Mouse (Mus musculus): ENCODE results near the gene 1110004F10Rik.
"Not testable (repeated sequence)": the region's sequence is repeated elsewhere in the genome, so short reads cannot be mapped to it uniquely, and the experiment has no call there.

The 1110004F10Rik gene

DNA sequence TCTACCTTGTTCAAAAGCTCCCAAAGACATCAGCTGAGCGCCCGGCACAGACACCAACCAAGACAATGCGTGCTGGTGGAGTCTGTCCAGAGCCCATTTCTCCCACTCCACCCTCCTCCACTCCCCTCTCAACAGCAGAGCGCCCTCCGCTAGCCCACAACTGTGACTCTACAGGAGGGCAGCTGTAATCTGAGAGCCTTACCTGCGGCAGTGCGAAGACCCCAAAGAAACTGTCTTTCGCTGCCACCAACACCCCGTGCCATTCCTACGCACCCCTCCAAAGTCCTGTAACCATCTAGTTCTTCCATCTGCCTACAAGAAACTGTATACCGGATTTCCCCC, at the start of gene 1110004F10Rik:
Gene 1110004F10Rik (plus strand): TSS at position 202 of the 342 bp plus-strand sequence.
- peak; percentile 14 for DNase-seq (ENCODE audit: low read depth, low spot score)

DNA sequence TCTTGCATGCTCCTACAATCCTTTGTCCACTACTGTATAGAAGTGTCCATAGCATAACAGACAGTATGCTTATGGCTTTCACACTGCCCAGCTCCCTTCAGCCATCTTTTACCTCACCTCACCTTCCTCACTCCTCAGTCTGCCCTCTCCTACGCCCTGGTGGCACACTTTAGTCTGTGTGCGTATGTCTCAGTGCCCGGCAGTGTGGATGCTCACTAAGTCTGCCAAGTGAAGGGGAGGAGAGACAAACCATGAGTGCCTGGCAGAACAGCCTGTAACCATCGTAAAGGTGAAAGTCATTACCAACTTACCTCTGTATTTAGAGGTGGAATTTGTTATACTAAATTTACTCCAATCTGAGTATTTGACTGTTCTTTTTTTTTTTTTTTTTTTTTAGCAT, 36.5 kb upstream of the 1110004F10Rik start:
- DNase-seq (ENCODE audit: low read depth, low spot score) = no peak

DNA sequence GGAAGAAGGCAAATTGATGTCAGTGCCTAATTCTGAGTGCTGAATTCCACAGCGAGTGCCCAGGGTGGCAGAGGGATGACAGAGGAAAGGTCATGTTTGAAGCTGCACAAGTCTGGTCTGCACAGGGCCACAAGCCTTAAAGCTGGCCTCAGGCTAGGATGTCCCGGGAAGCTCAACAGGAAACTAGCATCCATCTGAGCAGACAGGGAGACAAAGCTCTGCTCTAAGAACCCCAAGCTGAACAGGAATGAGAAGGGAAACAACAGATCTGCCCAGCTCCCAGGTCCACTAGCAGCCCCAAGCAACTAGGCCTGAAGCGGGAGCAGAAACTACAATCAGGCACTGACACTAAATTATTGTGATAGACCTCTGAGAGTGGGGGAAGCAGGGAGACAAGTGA, 9.2 kb upstream of the 1110004F10Rik start:
- no peak for DNase-seq (ENCODE audit: low read depth, low spot score)

DNA sequence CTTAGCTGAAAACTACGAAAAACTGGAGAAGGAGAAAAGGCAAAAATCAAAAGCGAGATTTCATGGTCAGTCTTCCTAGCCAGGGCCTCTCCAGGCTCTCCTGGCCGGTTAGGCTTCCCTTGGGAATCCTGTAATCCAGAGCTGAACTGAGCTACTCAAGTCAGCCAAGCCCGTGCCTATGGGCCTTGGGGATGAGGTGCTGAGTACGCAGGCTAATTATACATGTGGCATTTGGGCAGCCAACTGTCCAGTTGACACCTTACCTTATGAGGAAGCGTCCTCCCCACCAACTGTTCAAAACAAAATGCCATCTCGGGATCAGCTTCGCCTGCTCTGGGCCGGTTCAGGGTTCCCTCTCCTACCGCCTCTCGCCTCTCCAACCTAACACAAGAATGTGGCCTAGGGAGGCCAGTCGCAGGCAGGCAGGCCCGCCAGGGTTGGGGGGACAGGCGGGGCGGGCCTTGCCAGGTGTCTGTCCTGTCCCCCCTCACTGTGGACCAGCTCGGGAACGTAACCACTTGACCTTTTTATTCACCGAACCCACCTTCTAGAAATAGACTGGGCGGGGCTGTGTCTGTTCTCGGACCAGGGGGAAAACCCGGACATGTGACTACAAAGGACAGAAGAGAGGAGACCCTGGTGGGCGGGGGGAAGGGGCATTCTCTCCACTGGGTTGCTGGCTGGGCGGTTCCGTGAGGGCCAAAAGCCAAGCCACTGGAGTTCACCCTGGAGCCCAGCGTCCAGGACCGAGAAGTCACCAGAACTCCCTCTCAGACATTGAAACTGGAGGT, 8.4 kb upstream of the 1110004F10Rik start:
- peak; percentile 47 for DNase-seq (ENCODE audit: low read depth, low spot score)

DNA sequence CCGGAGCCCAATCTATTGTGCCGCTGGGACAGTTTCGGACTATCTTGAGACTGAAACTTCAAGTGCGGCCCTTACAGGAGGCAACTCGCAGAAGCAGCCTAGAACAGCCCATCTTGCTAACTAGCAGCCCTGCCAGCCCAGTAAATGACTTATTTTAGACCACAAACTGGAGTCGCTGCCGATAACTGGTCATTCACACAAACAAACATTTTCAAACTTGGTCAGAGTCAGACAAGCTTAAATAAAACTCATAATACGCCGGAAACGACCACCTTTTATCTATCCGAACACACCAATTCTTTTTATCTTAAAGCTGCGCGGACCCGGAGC, 7.8 kb upstream of the 1110004F10Rik start:
- DNase-seq (ENCODE audit: low read depth, low spot score) = no peak

DNA sequence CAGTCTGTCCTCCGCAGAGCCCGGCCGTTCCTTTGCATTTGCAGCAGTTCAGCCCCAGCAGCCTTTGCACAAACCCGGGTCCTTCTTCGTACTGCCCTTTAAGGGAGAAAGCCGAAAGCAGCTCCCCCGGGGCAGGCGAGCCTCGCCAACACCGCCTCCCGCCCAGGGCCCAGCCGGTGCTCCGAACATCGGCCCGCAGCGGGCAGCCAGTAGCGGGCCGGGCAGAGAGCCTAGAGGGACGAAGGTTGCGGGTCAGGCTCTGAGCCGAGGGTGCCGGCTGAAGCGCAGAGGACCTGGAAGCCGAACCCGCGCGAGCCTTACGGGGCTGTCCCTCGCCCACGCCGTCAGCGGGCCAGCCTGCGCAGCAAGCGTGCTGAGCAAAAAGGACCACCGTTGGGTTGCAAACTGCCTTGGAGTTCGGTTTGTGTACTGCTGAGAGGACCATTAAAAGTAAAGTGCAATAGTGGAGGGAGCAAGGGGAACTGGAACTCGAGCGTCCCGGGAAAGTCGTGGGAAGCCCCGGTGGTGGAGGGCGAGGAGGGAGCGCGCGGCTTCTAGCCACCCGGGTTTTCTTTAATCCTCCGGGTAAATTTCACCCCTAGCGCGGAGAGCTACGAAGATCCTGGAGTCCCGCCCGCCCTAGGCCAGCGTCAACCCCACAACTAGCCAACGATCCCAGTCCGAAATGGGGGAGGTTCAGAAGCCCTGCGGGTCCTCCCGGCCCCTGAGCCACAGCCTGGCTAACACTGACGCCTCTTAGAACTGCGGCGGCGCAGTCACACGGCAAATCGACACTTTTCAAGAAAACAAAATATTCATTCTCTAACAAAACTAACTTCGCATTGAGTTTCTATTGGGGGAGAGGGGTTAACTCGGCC, 7.2 kb upstream of the 1110004F10Rik start:
- DNase-seq (ENCODE audit: low read depth, low spot score) = peak; percentile 61

DNA sequence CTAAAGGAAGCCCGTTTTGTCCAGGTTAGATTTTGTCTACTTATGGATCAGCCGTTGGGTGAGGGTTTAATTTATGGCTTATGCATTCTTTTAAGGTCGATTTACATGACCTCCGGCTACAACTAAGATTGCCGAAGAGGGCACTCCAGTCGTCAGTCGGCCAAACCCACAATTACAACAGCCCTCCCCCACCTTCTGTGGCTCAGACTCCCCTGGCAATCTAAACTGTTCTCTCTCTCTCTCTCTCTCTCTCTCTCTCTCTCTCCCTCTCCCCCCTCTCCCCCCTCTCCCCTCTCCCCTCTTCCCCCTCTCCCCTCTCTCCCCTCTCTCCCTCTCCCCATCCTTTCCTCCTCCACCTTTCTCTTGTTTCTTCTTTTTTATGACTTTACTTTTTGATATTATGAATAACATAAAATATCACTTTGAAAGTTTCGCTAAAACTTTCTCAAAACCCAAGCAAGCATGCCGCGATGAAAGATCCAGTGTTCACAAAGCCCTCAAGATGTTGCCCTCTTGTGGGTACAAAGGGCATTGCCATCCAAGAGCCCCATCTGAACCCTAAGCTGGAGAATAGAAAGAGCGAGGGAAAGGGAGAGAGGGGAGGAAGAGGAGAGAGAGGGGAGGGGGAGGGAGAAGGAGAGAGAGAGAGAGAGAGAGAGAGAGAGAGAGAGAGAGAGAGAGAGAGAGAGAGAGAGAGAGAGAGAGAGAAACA, 6.4 kb upstream of the 1110004F10Rik start:
- DNase-seq (ENCODE audit: low read depth, low spot score) = peak; percentile 88

DNA sequence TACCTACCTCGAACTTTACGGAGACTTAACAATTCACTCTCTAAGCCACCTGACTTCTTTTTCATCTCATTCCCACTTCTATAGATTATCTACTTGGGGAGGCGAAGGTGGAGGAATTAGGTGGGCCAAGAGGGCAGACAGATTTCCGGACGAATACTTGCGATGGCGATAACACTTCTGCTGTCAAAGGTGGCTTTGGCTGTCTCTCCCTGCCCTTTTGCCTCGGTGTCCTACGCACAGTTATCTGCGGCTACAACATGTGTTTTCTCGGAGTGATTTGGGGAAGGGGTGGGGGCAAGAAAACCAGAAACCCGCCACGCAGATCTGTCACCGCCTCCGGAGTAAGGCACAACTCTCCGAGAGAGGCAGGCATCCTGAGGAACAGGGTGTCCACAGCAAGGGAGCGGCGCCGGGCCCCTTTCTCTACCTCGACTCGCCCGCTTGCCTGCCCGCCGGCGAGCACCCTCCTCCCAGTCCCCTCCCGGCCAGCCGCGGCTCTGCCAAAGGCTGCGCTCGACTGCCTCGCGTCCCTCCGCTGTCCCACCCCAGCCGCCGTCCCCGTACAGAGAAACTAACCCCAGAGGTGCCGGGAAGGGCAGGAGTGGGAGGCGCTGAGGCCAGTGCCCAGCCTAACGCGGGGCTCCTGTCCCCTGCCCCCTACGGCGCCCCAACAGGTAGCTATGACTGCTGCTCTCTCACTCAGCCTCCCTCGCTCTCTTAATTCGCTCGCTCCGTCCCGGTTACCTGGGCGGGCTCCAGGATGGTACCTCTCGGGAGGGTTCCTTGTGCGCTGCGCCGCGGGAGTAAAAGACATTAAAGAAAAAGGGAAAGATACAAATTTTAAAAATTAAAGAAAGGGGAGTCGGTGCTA, 5.6 kb upstream of the 1110004F10Rik start:
- peak; percentile 65 for DNase-seq (ENCODE audit: low read depth, low spot score)

DNA sequence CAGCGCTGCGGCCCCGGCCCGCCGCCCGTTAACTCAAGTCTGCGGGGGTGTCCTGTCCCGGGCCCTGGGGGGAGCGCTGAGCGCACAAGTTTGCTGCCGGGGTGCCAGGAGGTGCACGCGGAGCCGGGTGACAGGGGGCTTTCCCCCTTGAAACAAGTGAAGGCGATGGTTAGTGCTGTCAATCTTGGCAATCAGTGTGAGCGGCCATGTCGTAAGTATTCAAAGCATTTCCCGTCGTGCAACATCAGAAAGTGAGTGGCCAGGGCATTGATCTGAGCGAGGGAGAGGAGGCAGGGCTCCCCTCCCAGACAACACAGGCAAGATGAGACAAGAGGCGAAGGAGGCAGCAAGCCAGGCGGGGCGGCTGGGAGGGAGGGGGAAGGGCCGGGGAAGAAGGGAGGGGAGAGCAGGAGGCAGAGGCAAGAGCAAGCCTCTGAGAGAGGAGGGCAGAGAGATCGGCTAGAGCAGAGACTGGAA, 4.9 kb upstream of the 1110004F10Rik start:
- DNase-seq (ENCODE audit: low read depth, low spot score) = peak; percentile 88

DNA sequence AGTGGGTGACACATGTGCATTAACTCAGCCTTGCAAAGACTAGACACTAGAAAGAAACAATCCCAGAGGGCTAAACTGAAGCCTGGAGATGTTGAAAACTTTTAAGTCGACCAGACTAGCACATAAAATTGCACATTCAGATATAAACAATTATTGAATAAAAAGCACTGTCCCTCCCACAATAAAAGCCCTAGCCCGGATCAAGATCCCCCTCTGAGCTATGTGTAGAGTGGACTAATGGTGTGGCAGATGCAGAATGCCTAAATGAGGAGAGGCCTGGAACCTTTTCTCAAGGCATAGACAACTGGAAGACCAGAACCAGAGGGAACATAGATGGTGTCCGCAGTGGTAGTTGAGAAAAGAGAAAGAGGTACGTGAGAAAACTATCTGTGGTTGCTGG, 3.7 kb upstream of the 1110004F10Rik start:
- DNase-seq (ENCODE audit: low read depth, low spot score) = no peak

DNA sequence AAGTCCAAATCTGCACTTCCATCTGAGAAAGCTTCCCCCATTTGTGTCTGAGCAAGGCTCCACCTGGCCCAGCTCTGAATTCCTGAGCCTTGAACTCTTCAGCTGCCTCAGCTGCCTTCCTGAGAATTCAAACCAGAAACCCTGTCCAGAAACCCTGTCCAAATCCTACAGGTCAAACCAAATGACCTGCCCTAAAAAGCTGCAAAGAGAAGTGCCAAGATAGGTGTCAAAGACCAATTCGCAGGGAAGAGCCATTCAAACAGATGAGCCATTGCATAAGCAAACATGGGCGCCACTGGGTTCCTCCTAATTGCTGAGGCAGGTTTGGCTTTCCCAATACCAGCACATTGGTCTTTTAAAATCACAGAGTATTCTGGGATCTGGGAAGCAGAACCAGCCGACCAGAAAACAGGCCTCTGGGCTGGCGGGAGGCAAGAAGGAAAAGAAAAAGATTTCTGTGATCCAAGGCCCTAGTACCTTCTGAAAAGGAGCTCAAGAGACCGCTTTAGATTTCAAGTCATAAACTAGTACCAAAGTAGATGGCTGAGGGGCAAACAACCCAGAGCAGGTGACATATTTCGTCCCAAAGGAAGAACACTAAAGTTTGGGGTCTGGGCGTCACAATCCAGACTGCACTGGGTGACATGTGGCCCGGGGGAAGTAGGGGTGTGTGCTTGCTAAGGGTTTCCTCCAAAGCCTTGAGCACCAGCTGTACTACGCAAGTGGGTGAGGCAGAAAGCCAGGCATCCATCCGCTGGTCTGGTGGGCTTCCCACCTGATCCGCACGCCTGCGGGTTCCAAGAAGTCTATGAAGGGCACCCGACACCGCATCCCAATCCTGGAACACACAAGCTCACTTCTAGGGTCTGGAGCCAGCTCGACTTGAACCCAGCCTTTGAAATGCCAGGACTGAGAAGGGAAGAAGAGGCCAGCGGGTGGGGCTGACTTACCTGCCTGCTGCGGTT, 2.3 kb upstream of the 1110004F10Rik start:
- DNase-seq (ENCODE audit: low read depth, low spot score) = peak; percentile 23

DNA sequence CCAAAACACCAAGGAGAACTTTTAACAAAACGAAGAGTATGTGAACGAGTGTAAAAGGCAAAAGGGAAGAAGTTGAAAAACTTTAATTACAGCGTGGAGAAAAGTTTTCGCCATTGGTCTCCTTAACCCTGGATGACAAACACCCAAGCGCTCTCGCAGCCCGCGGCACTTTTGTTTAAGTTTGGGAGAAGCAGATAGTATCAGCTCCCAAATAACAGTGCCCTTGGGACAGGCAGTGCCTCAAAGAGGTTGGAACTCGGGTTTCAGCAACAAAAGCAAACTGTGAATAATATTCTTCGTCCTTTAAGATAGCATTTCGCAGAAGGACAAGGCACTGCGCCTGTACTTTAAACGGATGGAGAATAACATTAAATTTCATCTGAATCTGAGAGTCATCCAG, 1.2 kb upstream of the 1110004F10Rik start:
- no peak for DNase-seq (ENCODE audit: low read depth, low spot score)

DNA sequence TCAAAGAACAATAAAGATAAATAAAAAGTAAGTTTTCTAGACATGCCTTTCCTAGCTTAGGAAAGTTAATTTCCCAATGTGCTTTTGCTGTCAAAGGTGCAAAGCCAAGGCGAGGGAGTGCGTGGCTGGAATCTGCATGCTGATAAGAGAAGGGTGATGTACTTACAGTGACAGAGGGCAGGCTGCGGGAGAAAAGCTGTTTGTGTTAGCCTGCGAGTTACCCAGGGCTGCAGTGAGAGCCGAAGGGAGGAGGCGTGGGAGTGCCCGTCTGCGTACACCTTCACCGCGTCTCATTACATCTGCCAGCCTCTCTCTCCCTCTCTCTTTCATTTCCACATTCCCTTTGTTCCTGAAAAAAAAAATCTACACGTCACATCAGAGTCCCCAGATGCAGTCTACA, 686 bp upstream of the 1110004F10Rik start, which contains the start of gene Sox6:
Gene Sox6 (minus strand): TSS at position 286 of the 400 bp plus-strand sequence.
- no peak for DNase-seq (ENCODE audit: low read depth, low spot score)

DNA sequence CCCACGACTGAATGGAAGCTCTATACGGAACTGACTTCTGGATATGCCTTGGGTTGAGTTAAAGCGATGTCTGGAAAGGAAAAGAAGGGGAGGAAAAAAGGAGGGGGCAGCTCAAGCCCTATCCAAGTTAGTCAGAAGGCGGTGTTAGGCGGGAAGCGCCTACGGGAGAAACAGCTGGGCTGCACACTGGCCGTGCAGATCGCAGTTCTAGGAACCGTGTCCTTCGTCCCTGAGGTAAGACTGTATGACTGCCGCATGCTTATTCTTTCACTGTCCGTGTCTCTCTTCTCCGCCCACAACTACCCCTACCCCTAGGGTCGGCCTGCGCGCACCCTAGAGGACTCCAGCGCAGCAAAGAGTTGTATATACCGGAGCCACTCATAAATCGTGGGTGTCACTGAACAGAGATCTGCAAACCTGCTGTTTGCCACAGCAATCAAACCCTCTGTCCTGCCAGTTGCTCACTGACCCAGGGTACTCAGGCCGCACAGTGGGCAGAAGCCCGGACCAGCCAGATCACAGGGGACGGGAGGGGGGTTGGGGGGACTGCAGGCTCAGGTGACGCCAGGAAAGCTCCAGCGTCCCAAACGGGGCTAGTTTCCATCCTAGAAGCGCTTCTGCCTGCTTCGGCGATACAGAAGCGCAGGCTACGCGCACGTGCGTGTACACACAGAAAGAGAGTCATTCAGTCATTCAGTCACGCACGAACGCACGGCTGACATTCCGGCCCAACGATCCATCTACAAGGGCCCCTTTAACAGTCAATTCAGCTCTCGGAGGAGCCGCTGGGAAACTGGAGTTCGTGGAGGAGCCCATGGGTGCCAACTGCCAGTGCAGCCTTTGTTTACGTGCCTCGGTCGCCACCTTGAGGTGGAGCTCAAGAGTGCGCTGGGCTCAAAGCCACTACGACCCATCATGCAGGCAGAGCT, 605 bp downstream of the 1110004F10Rik start:
- DNase-seq (ENCODE audit: low read depth, low spot score) = peak; percentile 89

DNA sequence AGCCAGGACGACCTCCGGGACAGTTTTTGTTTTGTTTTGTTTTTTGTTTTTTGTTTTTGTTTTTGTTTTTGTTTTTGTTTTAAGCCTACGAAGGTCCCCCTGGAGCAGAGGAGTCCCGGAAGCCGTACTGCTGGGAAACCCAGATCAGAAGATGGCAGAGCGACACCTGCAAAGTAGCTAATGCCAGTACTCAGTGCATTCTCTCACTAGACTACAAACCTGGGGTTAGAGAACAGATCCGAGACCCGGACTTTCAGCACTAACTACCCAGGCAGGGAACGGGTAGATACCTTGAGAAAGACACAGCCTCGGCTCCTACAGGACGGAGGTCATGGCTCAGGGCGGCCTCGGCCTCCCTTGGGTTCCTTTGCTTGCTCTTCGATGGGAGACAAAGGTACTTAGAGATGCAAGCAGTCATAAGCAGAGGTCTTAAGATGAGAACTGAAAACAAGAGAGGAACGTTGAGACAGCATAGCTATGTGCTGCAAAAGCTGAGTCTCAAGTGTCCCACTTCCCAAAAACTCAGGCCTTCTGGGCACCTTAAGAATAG, 1.3 kb downstream of the 1110004F10Rik start:
- DNase-seq (ENCODE audit: low read depth, low spot score) = peak; percentile 35

DNA sequence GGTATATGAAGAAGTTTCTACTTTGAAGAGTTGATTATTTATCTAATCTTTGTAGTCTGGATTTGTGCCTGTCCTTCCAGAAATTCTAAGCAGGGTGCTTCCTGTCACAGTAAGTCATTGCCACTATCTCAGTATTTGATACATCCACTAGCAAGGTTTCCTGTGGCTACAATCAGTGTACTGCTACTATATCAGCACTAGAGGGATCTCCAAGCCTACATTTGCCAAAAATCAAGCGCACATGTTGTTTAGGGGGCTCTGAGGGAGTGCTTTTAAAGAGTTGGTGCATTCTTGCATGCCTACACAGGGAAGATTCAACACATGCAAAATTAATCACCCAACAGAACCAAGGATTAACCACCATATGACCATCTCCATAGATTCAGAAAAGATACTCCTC, 21.5 kb downstream of the 1110004F10Rik start:
- DNase-seq (ENCODE audit: low read depth, low spot score) = no peak

DNA sequence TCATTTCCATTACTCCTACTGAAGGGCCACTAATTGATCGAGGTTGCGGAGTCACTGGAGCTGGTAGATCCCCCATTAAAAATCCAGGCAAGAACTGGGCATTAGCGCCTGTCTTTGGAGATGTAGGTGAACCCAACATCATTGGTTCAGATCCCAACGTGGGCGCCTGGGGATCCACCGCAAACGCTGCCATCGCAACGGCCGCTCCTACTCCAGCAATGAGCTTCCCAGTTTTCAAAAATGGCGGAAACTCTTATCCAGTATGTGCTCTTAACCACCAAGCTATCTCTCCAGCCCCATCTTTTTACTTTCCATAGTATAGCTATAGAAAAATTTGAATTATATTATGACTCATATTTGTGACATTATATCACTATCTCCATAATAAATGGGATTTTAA, 45.2 kb downstream of the 1110004F10Rik start, which contains the start of gene Gm4353:
Gene Gm4353 (minus strand): TSS at position 270 of the 400 bp plus-strand sequence.
- DNase-seq (ENCODE audit: low read depth, low spot score) = not testable (repeated sequence)

DNA sequence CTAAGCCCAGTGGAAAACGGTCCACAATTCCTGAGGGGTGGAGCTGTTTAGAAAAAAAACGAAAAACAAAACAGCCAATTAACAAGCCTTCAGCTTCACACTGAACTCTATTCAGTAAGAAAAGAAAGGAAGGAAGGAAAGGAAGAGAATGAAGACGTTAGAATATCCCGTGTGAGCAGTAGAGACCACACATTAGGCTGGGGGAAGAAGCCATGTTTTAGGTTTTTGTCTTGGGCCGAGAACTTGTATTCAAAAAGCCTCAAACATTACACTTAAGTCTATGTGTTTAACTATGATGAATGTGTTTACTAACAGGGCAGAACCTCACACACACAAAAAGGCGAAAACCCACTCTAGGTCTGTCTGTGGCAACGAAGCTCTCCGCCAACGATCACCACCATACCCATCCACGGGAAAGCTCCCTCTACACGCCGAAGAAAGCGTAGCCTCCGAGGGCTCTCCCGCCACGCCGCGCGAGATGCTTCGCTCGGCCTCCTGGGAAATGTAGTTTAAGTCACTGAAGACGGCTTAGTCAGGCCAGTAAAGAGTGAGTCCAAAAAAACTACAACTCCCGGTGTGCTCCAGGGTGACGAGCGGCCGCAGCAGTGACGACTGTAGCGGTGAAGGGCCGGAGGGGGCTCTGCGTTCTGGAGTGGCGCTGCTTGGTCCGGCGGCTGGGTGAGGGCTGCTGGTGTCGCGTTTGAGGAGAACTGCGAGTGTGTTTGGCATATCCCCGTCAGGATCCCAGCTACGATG, 53.7 kb downstream of the 1110004F10Rik start:
- peak; percentile 97 for DNase-seq (ENCODE audit: low read depth, low spot score)
